Mouse (Mus musculus) brown adipose tissue, adult 24 weeks (tissue): ENCODE measurements around the gene Grb10. TPM values are rescaled to one million over a fixed set of nuclear protein-coding genes. Genes with fewer than 3 reads are reported as not detected.

ENCODE experiments used
- polyA plus RNA-seq: library from polyadenylated mRNA; stranded (reverse); fragments of >200 nt; gene quantifications from 2 replicates; pipeline ENCODE4 v1.2.4, GENCODE M21; 2012; ENCODE audit not compliant: missing spikeins, insufficient read depth, insufficient read length

The Grb10 gene
- polyA plus RNA-seq, 1 experiment, result 6.4 TPM

Other genes starting within 250 kb of the Grb10 start
- 0.79 TPM in 1 of 2 replicates, not detected in the other for gene Fignl1, start 229.7 kb downstream of the Grb10 start, polyA plus RNA-seq
- gene Ddc, start 140.5 kb downstream of the Grb10 start, polyA plus RNA-seq, result not detected in 2 replicates